Comparison of ENCODE assay signal across 27 mouse cellular contexts in genomic region chr11:89236904-89237303, GRCm38 (mm10).
"Had no signal": no experiment of that assay in that cellular context is flagged by ENCODE, and none has a peak within 500 bp of the region (broad histone marks: within the 10 kb centered on the region; RNA-seq: fewer than 3 reads in every experiment).

No protein-coding gene starts in this region.

- H3K9me3 ChIP-seq: heart, embryonic 13.5 days; heart, embryonic 15.5 days; hindbrain, embryonic 13.5 days; hindbrain, embryonic 15.5 days; kidney, embryonic 15.5 days; limb, embryonic 15.5 days; liver, embryonic 12.5 days had no signal

- DNase-seq: gastrocnemius, adult 2 months; gastrocnemius, postnatal 10 days; gastrocnemius, postnatal 25 days; heart, adult 2 months; heart, postnatal 14 days; heart, postnatal 36 days; kidney, adult 11 months; kidney, adult 2 months; kidney, adult 9 months; kidney, postnatal 14 days; kidney, postnatal 36 days; layer of hippocampus, adult 9-11 months; layer of hippocampus, postnatal 36 days; left cerebral cortex, postnatal 4 days had no signal

- H3K4me3 ChIP-seq: gastrocnemius, adult 2 months; heart, adult 2 months; heart, embryonic 13.5 days; heart, embryonic 15.5 days; hindbrain, embryonic 13.5 days; hindbrain, embryonic 15.5 days; kidney, embryonic 15.5 days; limb, embryonic 13.5 days; limb, embryonic 15.5 days; liver, embryonic 12.5 days had no signal

- H3K27ac ChIP-seq: gastrocnemius, adult 2 months; heart, adult 2 months; heart, embryonic 13.5 days; heart, embryonic 15.5 days; hindbrain, embryonic 13.5 days; hindbrain, embryonic 15.5 days; hindbrain, postnatal 0 days; kidney, embryonic 15.5 days; kidney, postnatal 0 days; limb, embryonic 13.5 days; limb, embryonic 15.5 days; liver, embryonic 12.5 days; liver, embryonic 14.5 days had no signal

- H3K9ac ChIP-seq: heart, embryonic 13.5 days; heart, embryonic 15.5 days; hindbrain, embryonic 13.5 days; hindbrain, embryonic 15.5 days; kidney, embryonic 15.5 days; limb, embryonic 13.5 days; limb, embryonic 15.5 days; liver, embryonic 12.5 days; liver, embryonic 14.5 days had no signal

- H3K36me3 ChIP-seq: heart, embryonic 13.5 days; heart, embryonic 15.5 days; hindbrain, embryonic 13.5 days; hindbrain, embryonic 15.5 days; kidney, embryonic 15.5 days; limb, embryonic 13.5 days; limb, embryonic 15.5 days; liver, embryonic 12.5 days had no signal

- H3K27me3 ChIP-seq: heart, embryonic 13.5 days; heart, embryonic 15.5 days; hindbrain, embryonic 13.5 days; hindbrain, embryonic 15.5 days; kidney, embryonic 15.5 days; limb, embryonic 15.5 days; liver, embryonic 12.5 days had no signal

- H3K4me2 ChIP-seq: heart, embryonic 11.5 days; heart, embryonic 13.5 days; heart, embryonic 15.5 days; hindbrain, embryonic 13.5 days; hindbrain, embryonic 15.5 days; kidney, embryonic 15.5 days; limb, embryonic 13.5 days; limb, embryonic 15.5 days; liver, embryonic 12.5 days had no signal

- H3K4me1 ChIP-seq: heart, embryonic 15.5 days; hindbrain, embryonic 13.5 days; hindbrain, embryonic 15.5 days; kidney, embryonic 15.5 days; limb, embryonic 13.5 days; limb, embryonic 15.5 days; liver, embryonic 12.5 days had no signal

- ATAC-seq: hindbrain, postnatal 0 days; intestine, embryonic 16.5 days; liver, embryonic 12.5 days had no signal
